Mouse (Mus musculus): ENCODE measurements around the gene Slamf7.
"Not testable (repeated sequence)": the region's sequence is repeated elsewhere in the genome, so short reads cannot be mapped to it uniquely, and the experiment has no call there.

Slamf7 gene

GRCm38 (mm10) chr1:171652734-171653133 is at the start of gene Slamf7:
Slamf7 (minus strand) TSS chr1:171653035.
- no peak for DNase-seq (ENCODE audit: low read depth, low spot score)

GRCm38 (mm10) chr1:171698983-171699382 is 46.1 kb upstream of the Slamf7 start:
- peak; percentile 87 for DNase-seq (ENCODE audit: low read depth, low spot score)

GRCm38 (mm10) chr1:171693918-171694317 is 41.1 kb upstream of the Slamf7 start:
- DNase-seq (ENCODE audit: low read depth, low spot score), result no peak

GRCm38 (mm10) chr1:171687320-171687719 is 34.5 kb upstream of the Slamf7 start:
- DNase-seq (ENCODE audit: low read depth, low spot score), result no peak

DNA sequence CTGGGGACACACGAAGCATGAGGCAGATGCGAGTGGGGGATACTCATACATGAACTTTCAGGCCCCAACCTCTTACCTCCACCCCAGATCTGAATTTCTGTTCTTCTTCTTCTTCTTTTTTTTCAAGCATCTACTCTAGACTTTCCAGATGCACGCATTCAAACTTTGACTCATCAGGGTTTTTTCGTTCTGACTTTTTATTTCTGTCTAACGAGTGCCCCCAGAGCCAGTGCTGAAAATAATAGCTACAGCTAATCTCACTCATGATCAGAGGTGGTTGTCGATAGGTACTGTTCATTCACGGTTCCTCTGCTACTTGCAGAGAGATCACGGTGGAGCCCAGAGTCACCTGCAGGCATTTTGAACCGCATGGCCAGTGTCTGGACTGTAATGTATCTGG is 32.1 kb upstream of the Slamf7 start:
- DNase-seq (ENCODE audit: low read depth, low spot score), result no peak

DNA sequence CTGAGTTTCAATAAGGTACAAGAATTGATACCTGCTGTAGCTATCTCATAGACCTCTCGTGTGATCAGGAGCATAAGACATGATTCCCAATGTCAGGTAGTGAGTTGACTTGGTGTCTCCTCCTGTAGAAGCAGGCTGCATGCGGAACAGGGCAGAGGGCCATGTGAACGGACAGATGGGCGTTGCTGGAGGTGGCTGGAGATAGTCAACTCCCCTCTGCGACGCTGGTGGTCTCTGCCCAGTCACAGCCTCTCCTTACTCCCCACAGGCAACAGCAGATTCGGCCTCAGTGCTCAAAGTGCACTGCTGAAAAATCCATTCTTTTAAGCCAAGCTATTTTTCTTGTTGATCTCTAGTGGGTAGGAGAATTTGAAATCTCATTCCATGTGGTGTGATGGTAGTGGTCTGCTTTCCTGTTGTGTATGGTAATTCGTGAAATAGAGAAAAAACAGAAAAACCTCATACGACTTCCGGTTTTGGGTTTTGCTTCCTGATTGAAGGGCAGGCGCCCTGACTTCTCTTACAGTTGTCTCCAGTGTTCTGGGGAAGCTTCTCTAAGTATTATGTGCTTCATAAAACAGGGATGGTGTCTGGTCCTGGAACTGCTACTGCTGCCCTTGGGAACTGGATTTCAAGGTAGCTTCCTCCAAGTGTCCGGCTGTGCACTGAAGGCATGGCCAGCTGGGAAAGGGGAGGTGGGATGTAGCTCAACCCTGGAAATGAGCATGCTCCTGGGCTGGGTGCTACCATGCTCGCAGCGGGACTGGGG is 28.9 kb upstream of the Slamf7 start, which contains the start of gene Cd48:
Gene Cd48 (plus strand): TSS at position 479 of the 769 bp plus-strand sequence.
- DNase-seq (ENCODE audit: low read depth, low spot score), result no peak

GRCm38 (mm10) chr1:171681009-171681408 is 28.2 kb upstream of the Slamf7 start:
- no peak for DNase-seq (ENCODE audit: low read depth, low spot score)

- no peak for DNase-seq (ENCODE audit: low read depth, low spot score)
Measured at GRCm38 (mm10) chr1:171677721-171678120, 24.9 kb upstream of the Slamf7 start.

GRCm38 (mm10) chr1:171674467-171674866 is 21.6 kb upstream of the Slamf7 start:
- DNase-seq (ENCODE audit: low read depth, low spot score), result no peak

DNA sequence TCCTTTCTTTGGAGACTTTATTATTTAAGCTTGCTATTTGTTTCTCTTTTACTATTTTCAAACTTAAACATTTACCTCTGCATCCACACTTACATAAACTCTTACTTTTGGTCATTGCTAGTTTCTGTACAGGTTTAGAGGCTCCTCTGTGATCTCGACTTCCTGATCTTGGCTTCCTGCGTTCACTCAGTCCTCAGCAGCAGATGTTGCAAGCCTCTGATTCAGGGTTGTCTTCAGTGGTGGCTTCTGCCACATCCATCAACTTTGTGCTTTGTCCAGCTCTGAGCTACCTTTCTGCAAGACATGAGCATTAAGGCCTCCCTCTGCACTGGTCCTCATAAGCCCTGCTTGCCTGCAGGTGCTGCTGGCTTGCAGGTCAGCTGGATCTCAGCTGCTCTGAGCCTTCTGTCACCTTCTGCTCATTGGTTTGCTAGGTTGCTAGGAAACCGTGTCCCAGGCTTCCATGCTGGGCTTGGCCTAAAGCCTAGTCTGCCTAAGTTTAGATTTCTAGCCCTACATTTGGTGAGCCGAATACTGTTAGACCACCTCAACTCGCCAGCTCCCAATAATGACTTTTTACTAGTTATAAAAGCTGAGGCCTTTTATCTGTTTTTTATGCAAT is 20.1 kb upstream of the Slamf7 start:
- DNase-seq (ENCODE audit: low read depth, low spot score), result no peak

GRCm38 (mm10) chr1:171672451-171672850 is 19.6 kb upstream of the Slamf7 start:
- not testable (repeated sequence) for DNase-seq (ENCODE audit: low read depth, low spot score)

DNA sequence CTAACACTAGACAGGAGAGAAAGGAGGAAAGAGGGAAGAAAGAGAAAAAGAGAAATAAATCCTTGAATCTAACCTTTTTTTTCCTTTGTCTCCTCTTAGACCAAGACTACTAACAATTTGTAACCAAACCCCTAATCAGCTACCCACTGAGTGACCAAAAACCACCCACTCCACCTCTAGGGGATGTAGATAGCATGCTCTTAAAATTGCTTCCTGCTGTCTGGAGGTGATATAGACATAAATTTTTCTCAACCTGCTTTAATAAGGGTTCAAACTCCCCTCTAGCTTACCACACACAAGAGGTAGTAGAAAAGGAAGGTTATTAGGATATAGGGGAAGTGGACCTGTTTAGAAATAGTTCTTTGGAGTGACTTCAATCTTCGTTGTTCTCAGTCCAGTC is 14.3 kb upstream of the Slamf7 start:
- no peak for DNase-seq (ENCODE audit: low read depth, low spot score)

DNA sequence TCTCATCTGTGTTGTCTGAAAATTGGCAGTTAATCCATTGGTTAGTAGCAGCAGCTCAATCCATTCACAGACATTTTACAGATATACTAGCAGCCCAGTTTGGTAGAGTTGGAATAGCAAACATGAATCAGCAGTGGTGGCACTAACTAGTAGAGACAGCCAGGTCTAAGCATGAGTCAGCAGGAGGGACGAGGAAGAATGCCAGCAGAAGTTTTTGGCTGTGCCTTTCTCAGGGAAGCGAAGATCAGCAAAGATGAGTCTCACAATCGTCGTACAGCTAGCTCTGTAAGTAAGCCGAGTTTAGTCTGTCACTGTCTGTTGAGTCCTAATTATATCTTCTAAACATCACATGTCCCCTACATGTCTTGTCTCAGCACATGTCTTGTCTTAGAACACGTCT is 13.5 kb upstream of the Slamf7 start:
- no peak for DNase-seq (ENCODE audit: low read depth, low spot score)

- DNase-seq (ENCODE audit: low read depth, low spot score), result no peak
Measured at GRCm38 (mm10) chr1:171663757-171664156, 10.9 kb upstream of the Slamf7 start.

GRCm38 (mm10) chr1:171661482-171661881 is 8.6 kb upstream of the Slamf7 start:
- no peak for DNase-seq (ENCODE audit: low read depth, low spot score)

GRCm38 (mm10) chr1:171660423-171660822 is 7.6 kb upstream of the Slamf7 start:
- DNase-seq (ENCODE audit: low read depth, low spot score), result no peak

DNA sequence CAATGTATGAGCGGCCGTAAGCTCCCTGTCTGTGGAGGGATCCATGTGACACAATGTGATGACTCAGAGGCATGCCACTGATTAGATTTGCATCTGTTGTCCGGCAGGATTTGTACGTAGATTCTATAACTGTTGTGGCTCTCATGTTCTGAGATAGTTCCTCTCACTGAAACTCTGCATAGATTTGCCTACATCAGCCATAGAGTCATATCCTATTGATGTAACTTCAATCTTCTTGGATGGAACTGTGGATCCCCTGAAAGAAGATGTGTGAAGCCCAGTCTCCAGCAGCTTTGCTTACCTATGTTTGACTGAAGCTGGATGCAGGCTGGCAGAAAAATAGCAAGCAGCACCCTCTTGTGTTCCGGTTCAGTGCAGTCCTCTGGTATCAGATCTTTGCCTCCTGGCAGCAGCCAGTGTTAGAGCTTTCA is 5.7 kb upstream of the Slamf7 start:
- DNase-seq (ENCODE audit: low read depth, low spot score), result no peak

GRCm38 (mm10) chr1:171648840-171649239 is 4.0 kb downstream of the Slamf7 start:
- DNase-seq (ENCODE audit: low read depth, low spot score), result no peak

- DNase-seq (ENCODE audit: low read depth, low spot score), result no peak
Measured at GRCm38 (mm10) chr1:171647716-171648115, 5.1 kb downstream of the Slamf7 start.

DNA sequence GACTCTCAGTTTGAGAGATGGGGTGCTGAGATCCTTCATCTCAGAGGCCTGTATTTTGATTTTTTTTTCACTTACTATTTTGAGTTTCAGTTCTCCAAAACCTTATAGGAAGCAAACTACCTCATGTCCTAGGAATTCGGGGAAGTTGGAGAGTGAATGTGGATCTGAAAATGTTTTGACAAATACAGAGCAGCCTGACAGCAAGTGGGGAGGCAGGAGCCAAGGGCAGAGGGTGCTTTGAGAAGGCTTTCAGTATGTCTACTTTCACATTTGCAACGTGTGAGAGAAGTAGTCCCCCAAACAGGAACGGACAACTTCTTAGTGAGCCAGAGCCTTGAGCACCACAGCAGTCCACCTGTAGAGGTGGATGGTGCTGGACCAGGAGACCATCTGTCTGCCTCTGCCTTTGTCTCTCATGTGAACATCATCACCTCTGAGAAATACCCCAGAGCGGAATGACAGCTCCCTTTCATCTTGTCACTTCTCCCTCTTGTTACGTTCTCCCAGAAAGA is 6.3 kb downstream of the Slamf7 start:
- no peak for DNase-seq (ENCODE audit: low read depth, low spot score)

- DNase-seq (ENCODE audit: low read depth, low spot score), result no peak
Measured at GRCm38 (mm10) chr1:171643612-171644011, 9.2 kb downstream of the Slamf7 start.

- DNase-seq (ENCODE audit: low read depth, low spot score), result no peak
Measured at GRCm38 (mm10) chr1:171640796-171641195, 12.0 kb downstream of the Slamf7 start.

GRCm38 (mm10) chr1:171638686-171639085 is 14.1 kb downstream of the Slamf7 start:
- no peak for DNase-seq (ENCODE audit: low read depth, low spot score)
